Mouse (Mus musculus): ENCODE measurements around the gene Iqcd.

DNA sequence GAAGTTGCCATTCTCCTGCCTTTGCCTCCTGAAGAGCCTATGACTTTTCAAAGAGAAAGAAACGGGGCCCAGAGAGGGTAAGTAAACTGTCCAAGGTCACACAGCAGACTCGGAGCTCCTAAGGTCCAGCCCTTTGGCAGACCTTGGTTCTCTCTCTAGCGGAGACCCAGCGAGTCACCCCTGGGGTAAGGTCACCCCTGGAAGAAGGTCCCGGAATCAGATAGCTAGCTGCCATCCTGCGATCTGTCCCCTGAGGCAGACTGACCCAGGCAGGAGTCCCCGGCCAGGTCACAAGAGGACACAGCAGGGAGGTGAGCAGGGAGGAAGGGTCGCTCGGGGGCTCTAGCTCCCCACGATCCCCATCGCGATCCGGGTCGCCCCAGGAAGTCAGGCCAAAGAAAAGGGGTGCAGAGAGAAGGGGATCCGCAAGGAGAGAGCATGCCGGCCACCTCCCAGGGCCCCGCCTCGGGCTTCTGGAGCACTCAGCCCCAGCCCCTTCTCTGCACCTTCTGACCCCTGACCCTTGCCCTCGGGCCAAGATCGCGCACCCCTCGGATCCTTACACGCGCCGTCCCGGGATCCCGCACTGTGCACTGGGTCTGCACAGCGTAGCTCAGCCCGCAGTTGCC is 762 bp upstream of the Iqcd start:
- no peak for TF ChIP-seq POLR2A (IDR thresholded peaks at IDR 0.05; ENCODE audit: borderline replicate concordance, low read depth, low read length)
- no peak for TF ChIP-seq CTCF (IDR thresholded peaks at IDR 0.05; ENCODE audit: low read depth, low read length)
